Mouse (Mus musculus): ENCODE data around the gene Tph1. TPM values are rescaled to one million over a fixed set of nuclear protein-coding genes. Genes with fewer than 3 reads are reported as not detected.
"Not testable (repeated sequence)": the region's sequence is repeated elsewhere in the genome, so short reads cannot be mapped to it uniquely, and the experiment has no call there.

The Tph1 gene
- total RNA-seq (2021) = not detected

GRCm38 (mm10) chr7:46672160-46672672 lies at the start of gene Tph1:
Tph1 (minus strand) TSS chr7:46672537.
- no peak for DNase-seq
- intact Hi-C loops (cut with DNase I) = no loop called here

DNA sequence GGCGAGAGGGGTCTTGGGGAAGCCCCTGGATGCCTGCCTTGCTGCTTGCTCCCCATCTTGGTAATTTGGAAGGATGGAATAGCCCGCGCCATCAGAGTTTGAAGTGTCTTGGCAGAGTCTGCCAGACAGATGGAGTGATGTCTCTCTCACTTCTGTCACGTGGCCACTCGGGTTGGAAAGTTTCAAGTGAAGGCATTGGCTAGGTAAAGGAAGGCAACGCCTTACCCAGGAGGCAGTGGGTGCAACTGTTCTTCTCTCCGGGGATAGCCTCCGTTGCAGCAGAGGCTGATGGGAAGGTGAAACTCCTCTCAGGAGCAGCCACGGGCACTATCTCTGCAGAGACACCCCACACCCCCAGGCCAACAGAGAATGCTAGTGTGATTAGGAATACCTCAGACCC lies 48.1 kb upstream of the Tph1 start:
- intact Hi-C loops (cut with DNase I) = no loop called here
- no peak for DNase-seq

GRCm38 (mm10) chr7:46719526-46719925 lies 47.2 kb upstream of the Tph1 start:
- DNase-seq = peak; percentile 21 to 22
- intact Hi-C loops (cut with DNase I) = no loop called here

DNA sequence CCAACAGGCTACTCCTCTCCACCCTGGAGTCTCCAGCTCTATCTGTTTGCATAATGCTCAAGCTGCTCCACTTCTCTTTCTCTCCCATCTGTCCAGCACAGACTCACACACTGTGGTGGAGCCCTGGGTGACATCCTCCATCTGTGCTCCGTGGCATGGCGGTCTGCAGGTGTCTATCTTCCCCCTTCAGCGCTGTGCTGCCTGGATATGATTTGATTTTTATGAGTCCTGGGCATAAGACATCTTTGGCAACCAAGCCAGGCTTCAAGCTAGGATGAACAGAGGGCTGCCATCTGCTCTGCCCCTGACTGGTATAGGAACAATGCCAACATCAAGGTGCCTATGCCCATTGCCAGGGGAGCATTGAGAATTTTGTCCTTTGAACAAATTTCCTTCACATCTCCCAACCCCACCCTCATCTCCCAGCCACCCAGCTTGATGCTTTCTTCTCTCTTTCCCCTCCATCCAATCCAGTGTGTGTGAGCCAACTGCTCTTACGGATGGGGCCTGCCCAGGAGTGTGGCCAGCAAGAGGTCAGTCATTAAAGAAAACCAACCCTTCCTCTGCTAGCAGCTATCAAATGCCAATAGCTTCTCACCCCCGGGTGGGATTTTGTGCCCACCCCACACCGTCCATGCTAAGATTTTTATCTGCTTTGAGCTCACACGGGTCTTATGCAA lies 46.4 kb upstream of the Tph1 start:
- intact Hi-C loops (cut with DNase I) = no loop called here
- no peak for DNase-seq

- peak in 1 of 2 experiments; percentile 18 for DNase-seq
Observed at GRCm38 (mm10) chr7:46716897-46717296, 44.6 kb upstream of the Tph1 start.

DNA sequence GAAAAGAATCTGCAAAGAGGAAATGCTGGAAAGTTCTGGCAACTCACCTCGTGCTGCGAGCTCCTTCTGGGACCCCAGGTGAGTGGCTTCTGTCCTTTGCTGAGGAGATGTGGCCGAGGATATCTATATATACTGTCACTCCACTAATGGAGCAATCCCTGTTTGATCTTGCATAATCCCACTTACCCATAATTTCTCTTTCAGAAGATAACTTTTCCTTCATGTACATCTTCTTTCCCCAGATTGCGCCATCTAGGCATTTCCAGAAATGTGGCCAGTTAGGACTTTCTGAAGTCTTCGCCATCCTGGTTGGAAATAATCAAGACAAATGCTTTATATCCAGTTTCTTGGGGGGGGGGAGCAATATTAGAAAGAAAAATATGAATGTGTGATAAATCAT lies 43.3 kb upstream of the Tph1 start, which contains the start of gene Saa3:
Gene Saa3, minus strand, starts transcription at position 101 of the 400 bp plus-strand sequence.
- DNase-seq = no peak
- intact Hi-C loops (cut with DNase I) = loop anchor here (1.0 kb wide), 1 partner anchor 58 kb away; no protein-coding TSS in a partner anchor

More at GRCm38 (mm10) chr7:46716897-46717296, 44.6 kb upstream of the Tph1 start:
- intact Hi-C loops (cut with DNase I) = no loop called here

- intact Hi-C loops (cut with DNase I) = loop anchor here (5.0 kb wide), 1 partner anchor 322 kb away; no protein-coding TSS in a partner anchor
- DNase-seq = peak; percentile 57 to 69
Observed at GRCm38 (mm10) chr7:46714518-46714917, 42.2 kb upstream of the Tph1 start.

- DNase-seq = no peak
- intact Hi-C loops (cut with DNase I) = loop anchor here (5.0 kb wide), 1 partner anchor 320 kb away; no protein-coding TSS in a partner anchor
Observed at GRCm38 (mm10) chr7:46712250-46712649, 39.9 kb upstream of the Tph1 start.

GRCm38 (mm10) chr7:46710390-46710844 lies 38.1 kb upstream of the Tph1 start, which contains the start of gene Saal1:
Saal1 (minus strand) TSS chr7:46710680.
- DNase-seq = peak; percentile 88 to 89
- intact Hi-C loops (cut with DNase I) = loop anchor here (5.0 kb wide), 1 partner anchor 318 kb away; no protein-coding TSS in a partner anchor

- intact Hi-C loops (cut with DNase I) = loop anchor here (10.0 kb wide), 1 partner anchor 214 kb away; the partner anchor contains the start of gene Tsg101
- DNase-seq = no peak
Observed at GRCm38 (mm10) chr7:46700521-46701025, 28.2 kb upstream of the Tph1 start.

DNA sequence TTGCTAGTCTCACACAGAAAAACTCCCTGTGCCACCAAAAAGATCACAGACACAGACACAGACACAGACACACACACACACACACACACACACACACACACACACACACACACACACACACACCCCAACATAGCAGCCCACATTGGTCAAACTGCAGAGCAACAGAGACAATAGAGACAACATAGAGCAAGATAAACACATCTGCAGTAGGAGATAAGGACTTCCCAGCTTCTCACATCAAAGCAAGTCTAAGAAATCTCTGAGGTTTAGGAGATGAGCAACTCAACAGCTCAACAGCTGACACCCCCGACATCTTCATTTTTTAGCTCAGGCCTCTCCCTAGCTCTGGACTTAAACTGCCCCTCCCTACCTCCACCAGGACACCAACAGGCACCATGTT lies 24.4 kb upstream of the Tph1 start:
- intact Hi-C loops (cut with DNase I) = no loop called here
- no peak for DNase-seq

- DNase-seq = no peak
- intact Hi-C loops (cut with DNase I) = no loop called here
Observed at GRCm38 (mm10) chr7:46686827-46687226, 14.5 kb upstream of the Tph1 start.

GRCm38 (mm10) chr7:46680732-46681131 lies 8.4 kb upstream of the Tph1 start:
- DNase-seq = no peak
- intact Hi-C loops (cut with DNase I) = no loop called here

- intact Hi-C loops (cut with DNase I); DNase-seq: not testable (repeated sequence)
Observed at GRCm38 (mm10) chr7:46679044-46679443, 6.7 kb upstream of the Tph1 start.

GRCm38 (mm10) chr7:46678417-46678816 lies 6.1 kb upstream of the Tph1 start:
- no peak for DNase-seq

DNA sequence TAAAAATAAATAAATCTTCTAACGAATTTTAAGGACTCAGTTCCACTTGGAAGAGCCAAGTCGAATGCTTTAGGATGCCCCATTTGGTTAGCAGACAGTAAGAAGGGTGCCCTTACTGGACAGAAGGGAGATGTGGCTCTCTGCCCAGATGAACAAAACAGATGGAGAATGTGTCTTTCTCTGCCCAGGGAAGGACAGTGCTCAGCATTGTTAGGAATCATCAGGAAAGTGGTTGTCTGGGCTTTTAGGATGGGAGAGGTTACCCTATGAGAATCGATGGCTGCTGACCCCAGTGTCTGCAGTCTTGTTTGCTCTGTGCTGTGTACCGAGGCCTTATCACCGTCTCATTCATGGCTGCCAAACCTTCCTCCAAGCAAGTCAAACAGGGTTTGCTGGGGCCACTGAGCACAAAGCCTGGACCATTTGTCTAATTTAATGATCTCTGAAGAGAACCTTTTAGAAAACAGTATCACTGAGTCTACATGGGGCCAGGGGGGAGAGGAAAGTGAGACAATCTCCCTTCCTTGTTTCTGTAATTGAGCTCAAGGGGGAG lies 4.5 kb upstream of the Tph1 start:
- intact Hi-C loops (cut with DNase I) = no loop called here
- no peak for DNase-seq

More at GRCm38 (mm10) chr7:46678417-46678816, 6.1 kb upstream of the Tph1 start:
- intact Hi-C loops (cut with DNase I) = no loop called here

DNA sequence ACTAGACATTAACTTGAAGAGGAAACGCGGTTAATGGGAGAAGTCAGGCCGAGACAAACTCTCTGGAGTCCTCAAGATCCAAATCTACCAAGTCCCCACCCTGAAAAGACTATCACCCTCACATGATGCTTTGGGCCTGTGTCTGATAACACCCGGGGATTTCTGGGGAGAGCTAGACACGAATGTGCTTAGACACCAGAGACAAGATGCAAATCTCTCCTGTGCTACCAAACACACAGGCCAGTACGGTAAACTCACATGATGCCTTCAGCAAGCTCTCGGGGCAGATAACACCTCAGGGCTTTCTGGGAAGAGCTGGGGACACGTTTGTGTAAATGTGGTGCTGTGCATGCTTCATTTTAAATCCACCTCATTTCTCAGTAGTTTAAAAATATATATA lies 3.5 kb upstream of the Tph1 start:
- no peak for DNase-seq
- intact Hi-C loops (cut with DNase I) = no loop called here

DNA sequence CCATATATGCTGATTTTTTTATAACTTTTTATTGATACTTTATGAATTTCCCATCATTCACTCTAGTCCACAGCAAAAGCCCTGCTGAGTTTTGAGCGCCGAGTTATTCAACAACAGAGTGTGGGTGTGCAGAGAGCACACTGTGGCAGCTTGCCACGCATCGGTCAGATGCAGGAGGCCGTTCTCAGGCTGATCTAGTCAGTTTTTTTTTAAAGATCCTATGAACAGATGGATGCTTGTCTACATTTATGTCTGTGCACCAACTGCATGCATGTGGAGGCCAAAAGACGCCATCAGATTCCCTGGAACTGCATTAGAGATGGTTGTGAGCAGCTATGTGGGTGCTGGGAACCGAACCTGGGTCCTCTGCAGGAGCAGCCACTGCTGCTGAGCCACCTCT lies 2.7 kb upstream of the Tph1 start:
- intact Hi-C loops (cut with DNase I) = no loop called here
- DNase-seq = no peak

GRCm38 (mm10) chr7:46667256-46667655 lies 5.1 kb downstream of the Tph1 start:
- DNase-seq = no peak
- intact Hi-C loops (cut with DNase I) = no loop called here

DNA sequence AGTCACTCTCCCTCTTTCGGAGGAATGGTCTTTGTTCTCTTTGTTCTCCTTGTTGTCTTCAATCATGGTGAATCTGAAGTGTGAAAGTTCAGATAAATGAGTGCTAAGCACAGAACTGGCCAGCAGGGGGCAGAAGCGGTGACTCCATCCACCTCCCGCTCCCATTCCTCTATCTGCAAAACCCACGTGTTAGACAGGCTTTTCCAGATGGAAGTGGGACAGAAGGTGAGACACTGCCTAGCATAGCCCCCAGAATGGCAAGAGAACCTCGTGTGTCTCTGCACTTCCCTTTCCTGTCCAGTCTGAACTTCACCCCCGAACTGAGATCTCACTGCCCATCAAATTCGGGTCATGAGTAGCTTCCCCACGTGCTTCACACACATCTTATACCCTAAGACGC lies 7.1 kb downstream of the Tph1 start:
- DNase-seq = peak in 1 of 2 experiments; percentile 6
- intact Hi-C loops (cut with DNase I) = no loop called here

GRCm38 (mm10) chr7:46661591-46662090 lies 10.7 kb downstream of the Tph1 start:
- intact Hi-C loops (cut with DNase I) = no loop called here
- no peak for DNase-seq

All from heart, postnatal 36 days (tissue).